Comparison of ENCODE assay signal across 11 mouse cellular contexts in the genomic region with DNA sequence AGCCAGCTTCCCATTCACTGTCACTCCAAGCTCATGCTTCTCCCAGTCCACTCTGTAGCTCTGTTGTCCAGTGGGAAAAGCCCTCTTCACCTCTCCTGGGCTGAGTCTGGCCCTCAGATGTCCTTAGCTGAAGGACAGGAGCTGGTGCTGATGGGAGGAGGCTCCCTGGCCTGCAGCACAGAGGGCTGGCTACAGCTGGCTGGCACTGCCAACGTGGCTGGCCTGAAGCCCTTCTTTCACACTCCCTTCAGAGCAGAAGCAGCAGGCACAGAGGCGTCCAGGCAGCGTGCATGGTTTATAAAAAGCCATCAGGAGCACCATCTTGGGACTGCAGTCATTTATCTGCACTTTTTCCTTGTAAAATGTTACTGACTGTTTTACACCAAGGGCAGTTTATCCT. TPM values are rescaled to one million over a fixed set of nuclear protein-coding genes. Genes with fewer than 3 reads are reported as not detected.
DNase-seq lines count a peak whose midpoint lies in the region; ATAC-seq and TF ChIP-seq lines count a peak whose summit lies in the region.
"Had no signal": no experiment of that assay in that cellular context is flagged by ENCODE, and none has a peak within 500 bp of the region (broad histone marks: within the 10 kb centered on the region; RNA-seq: fewer than 3 reads in every experiment).

No protein-coding gene starts in this region.

- no peaks in the 10 kb centered on the region for H3K36me3 ChIP-seq in midbrain, postnatal 0 days (ENCODE audit: insufficient read depth, low read length)
- H3K36me3 ChIP-seq in midbrain, embryonic 11.5 days (ENCODE audit: control insufficient read depth, insufficient read depth, low read length) = no peaks in the 10 kb centered on the region
- no peaks in the 10 kb centered on the region for H3K36me3 ChIP-seq in lung, postnatal 0 days (ENCODE audit: insufficient read depth, low read length)
- H3K36me3 ChIP-seq: limb, embryonic 12.5 days had no signal

- 55% methylated on average over 3 of the region's 3 CpGs for WGBS in midbrain, postnatal 0 days
- WGBS in midbrain, embryonic 11.5 days = 84% methylated on average over 3 of the region's 3 CpGs
- 63% methylated on average over 3 of the region's 3 CpGs for WGBS in lung, postnatal 0 days

- H3K4me1 ChIP-seq in midbrain, postnatal 0 days (ENCODE audit: insufficient read depth, low read length) = 0 out of 2 replicates have a peak, but pooled peaks cover 4% of the 10 kb centered on the region
- peaks cover 3% of the 10 kb centered on the region; the same call in 1 of the 2 replicates for H3K4me1 ChIP-seq in midbrain, embryonic 11.5 days (ENCODE audit: control insufficient read depth, insufficient read depth, low read length)
- H3K4me1 ChIP-seq in lung, postnatal 0 days (ENCODE audit: insufficient read depth, low read depth, low read length) = no peaks in the 10 kb centered on the region

- TF ChIP-seq CTCF in midbrain, postnatal 0 days (IDR thresholded peaks at IDR 0.05) = no peak
- TF ChIP-seq CTCF in lung, postnatal 0 days (IDR thresholded peaks at IDR 0.05) = no peak

- no peak for TF ChIP-seq EP300 in lung, postnatal 0 days (IDR thresholded peaks at IDR 0.05)

- no peak overlapping the region for H3K27ac ChIP-seq in midbrain, postnatal 0 days (ENCODE audit: low read depth, low read length)
- H3K27ac ChIP-seq in midbrain, embryonic 11.5 days (ENCODE audit: low read depth, low read length) = no peak overlapping the region
- no peak overlapping the region for H3K27ac ChIP-seq in lung, postnatal 0 days (ENCODE audit: low read length)
- H3K27ac ChIP-seq: limb, embryonic 12.5 days had no signal

- no peak for ATAC-seq in midbrain, postnatal 0 days (ENCODE audit: low FRiP score)
- no peak for ATAC-seq in midbrain, embryonic 11.5 days (ENCODE audit: low FRiP score)
- ATAC-seq in lung, postnatal 0 days = no peak

- H3K4me3 ChIP-seq in midbrain, postnatal 0 days (ENCODE audit: low read depth, low read length) = no peak overlapping the region
- H3K4me3 ChIP-seq in midbrain, embryonic 11.5 days (ENCODE audit: low read depth, low read length) = no peak overlapping the region
- H3K4me3 ChIP-seq in lung, postnatal 0 days (ENCODE audit: low read depth, low read length) = no peak overlapping the region
- H3K4me3 ChIP-seq: limb, embryonic 12.5 days; myocyte had no signal

- no peaks in the 10 kb centered on the region for H3K27me3 ChIP-seq in midbrain, postnatal 0 days (ENCODE audit: insufficient read depth, low read length)
- H3K27me3 ChIP-seq in midbrain, embryonic 11.5 days (ENCODE audit: control insufficient read depth, insufficient read depth, low read length) = no peaks in the 10 kb centered on the region
- H3K27me3 ChIP-seq in lung, postnatal 0 days (replicated peaks; ENCODE audit: insufficient read depth, low read length) = no peaks in the 10 kb centered on the region
- H3K27me3 ChIP-seq: limb, embryonic 12.5 days had no signal

- no peaks in the 10 kb centered on the region for H3K9me3 ChIP-seq in midbrain, postnatal 0 days (ENCODE audit: low read length)
- no peaks in the 10 kb centered on the region for H3K9me3 ChIP-seq in midbrain, embryonic 11.5 days (ENCODE audit: control insufficient read depth, low read length)
- H3K9me3 ChIP-seq in lung, postnatal 0 days (ENCODE audit: low read length) = no peaks in the 10 kb centered on the region
- H3K9me3 ChIP-seq: limb, embryonic 12.5 days had no signal

- no peak overlapping the region for H3K9ac ChIP-seq in midbrain, postnatal 0 days (replicated peaks; ENCODE audit: low read length, poor library complexity, severe bottlenecking)
- no peak overlapping the region for H3K9ac ChIP-seq in midbrain, embryonic 11.5 days (ENCODE audit: low read length)
- no peak overlapping the region for H3K9ac ChIP-seq in lung, postnatal 0 days (replicated peaks; ENCODE audit: low read depth)
- H3K9ac ChIP-seq: limb, embryonic 12.5 days had no signal

- no peak overlapping the region for H3K4me2 ChIP-seq in midbrain, postnatal 0 days (ENCODE audit: low read depth, low read length, poor library complexity, severe bottlenecking)
- no peak overlapping the region for H3K4me2 ChIP-seq in midbrain, embryonic 11.5 days
- H3K4me2 ChIP-seq in lung, postnatal 0 days (replicated peaks; ENCODE audit: low read depth, low read length) = no peak overlapping the region
- H3K4me2 ChIP-seq: limb, embryonic 12.5 days had no signal

- peak; percentile 2 to 5 for DNase-seq in adrenal gland, postnatal 36 days
- DNase-seq in adrenal gland, adult 18-20 months (ENCODE audit: low spot score in 2 of 2) = no peak
- peak; percentile 48 for DNase-seq in midbrain, postnatal 0 days (ENCODE audit: low spot score)
- no peak for DNase-seq in midbrain, embryonic 11.5 days (ENCODE audit: low spot score, missing footprints)
- DNase-seq in kidney, postnatal 36 days = peak; percentile 31 to 37
- peak; percentile 52 for DNase-seq in right cerebral cortex, postnatal 4 days
- no peak for DNase-seq in lung, postnatal 0 days (ENCODE audit: low spot score)
- no peak for DNase-seq in thymus, postnatal 10 days (ENCODE audit: low spot score in 2 of 2)

RNA-seq across cellular contexts. Expression of gene Olfm4, which starts 13.7 kb away (rescaled TPM):
- not detected for total RNA-seq in adrenal gland, postnatal 36 days (2021)
- not detected for total RNA-seq in adrenal gland, adult 18-20 months (2021)
- total RNA-seq in midbrain, postnatal 0 days (2014; rRNA removed) = 0.77 and 1.5 TPM in 2 replicates
- 1.1 and 1.3 TPM in 2 replicates for polyA plus RNA-seq in midbrain, postnatal 0 days (2015; fragmentation: Nextera tagmentation; extraction: Ambion mirVana)
- 0.33 and 0.46 TPM in 2 replicates for polyA plus RNA-seq in midbrain, embryonic 11.5 days (2014; fragmentation: Nextera tagmentation; extraction: Ambion mirVana)
- polyA plus RNA-seq in lung, postnatal 0 days (2015; fragmentation: Nextera tagmentation; extraction: Ambion mirVana) = 3.1 and 4.0 TPM in 2 replicates
- polyA plus RNA-seq: C2C12, myocyte had no signal

Comparison
In these comparisons a context has a peak if more than half of its experiments do, and no peak if none do; other contexts are left out.
1. DNase-seq: peak in adrenal gland, postnatal 36 days (2 of 2), midbrain, postnatal 0 days (single experiment), kidney, postnatal 36 days (2 of 2) and right cerebral cortex, postnatal 4 days (single experiment); none in adrenal gland, adult 18-20 months (0 of 2), midbrain, embryonic 11.5 days (single experiment), lung, postnatal 0 days (single experiment) and thymus, postnatal 10 days (0 of 2).